Mouse (Mus musculus) cerebellum, postnatal 25 days (tissue): ENCODE data around the gene Hlcs.
"Not testable (repeated sequence)": the region's sequence is repeated elsewhere in the genome, so short reads cannot be mapped to it uniquely, and the experiment has no call there.

Experiments used
- DNase-seq, 2 experiments: peaks; one replicate each; pipeline ENCODE4 v3.0.0; 2021; ENCODE audit warnings: mixed read lengths in 2 of 2

Hlcs gene

GRCm38 (mm10) chr16:94313229-94314030 lies at the start of gene Hlcs:
Gene Hlcs (minus strand): TSS chr16:94313571.
- DNase-seq, result peak; percentile 99

GRCm38 (mm10) chr16:94362174-94362873 lies 49.0 kb upstream of the Hlcs start:
- peak; percentile 53 to 73 for DNase-seq

GRCm38 (mm10) chr16:94360578-94361350 lies 47.4 kb upstream of the Hlcs start:
- DNase-seq, result no peak

- DNase-seq, result no peak
These were observed 44.7 kb upstream of the Hlcs start for GRCm38 (mm10) chr16:94358091-94358490.

- no peak for DNase-seq
These were observed 43.6 kb upstream of the Hlcs start for GRCm38 (mm10) chr16:94356776-94357494.

- no peak for DNase-seq
These were observed 42.7 kb upstream of the Hlcs start for GRCm38 (mm10) chr16:94356046-94356445.

GRCm38 (mm10) chr16:94354450-94354849 lies 41.1 kb upstream of the Hlcs start:
- DNase-seq, result no peak

GRCm38 (mm10) chr16:94350287-94350677 lies 36.9 kb upstream of the Hlcs start:
- no peak for DNase-seq

- peak in 1 of 2 experiments; percentile 5 for DNase-seq
These were observed 36.4 kb upstream of the Hlcs start for GRCm38 (mm10) chr16:94349588-94350286.

- no peak for DNase-seq
These were observed 35.4 kb upstream of the Hlcs start for GRCm38 (mm10) chr16:94348779-94349178.

GRCm38 (mm10) chr16:94347080-94347731 lies 33.8 kb upstream of the Hlcs start:
- DNase-seq, result no peak

- DNase-seq, result no peak
These were observed 32.4 kb upstream of the Hlcs start for GRCm38 (mm10) chr16:94345733-94346132.

- DNase-seq, result not testable (repeated sequence)
These were observed 26.1 kb upstream of the Hlcs start for GRCm38 (mm10) chr16:94339164-94340160.

GRCm38 (mm10) chr16:94335656-94336055 lies 22.3 kb upstream of the Hlcs start:
- no peak for DNase-seq

GRCm38 (mm10) chr16:94331886-94332252 lies 18.5 kb upstream of the Hlcs start:
- DNase-seq, result peak; percentile 77 to 86

GRCm38 (mm10) chr16:94331233-94331885 lies 18.0 kb upstream of the Hlcs start:
- no peak for DNase-seq

- DNase-seq, result no peak
These were observed 17.1 kb upstream of the Hlcs start for GRCm38 (mm10) chr16:94330429-94330828.

GRCm38 (mm10) chr16:94328881-94329867 lies 15.8 kb upstream of the Hlcs start:
- DNase-seq, result no peak
